Mouse (Mus musculus) ovary, adult 18-20 months (tissue): ENCODE measurements around the gene Pacs1.
A peak's percentile ranks its signal among the peaks of the same experiment; 100 is the strongest.

Source experiments
- DNase-seq: peaks from one replicate; pipeline ENCODE4 v3.0.0; 2022; ENCODE audit warnings: low spot score, mixed read lengths

The Pacs1 gene

GRCm38 (mm10) chr19:5272801-5273733 lies at the start of gene Pacs1:
Gene Pacs1 (minus strand): TSS chr19:5273119.
- DNase-seq, result peak; percentile 86

- DNase-seq, result no peak
These were observed 40.3 kb upstream of the Pacs1 start for GRCm38 (mm10) chr19:5313189-5313588.

GRCm38 (mm10) chr19:5309025-5309424 lies 36.1 kb upstream of the Pacs1 start:
- no peak for DNase-seq

- no peak for DNase-seq
These were observed 34.2 kb upstream of the Pacs1 start for GRCm38 (mm10) chr19:5306968-5307734.

- DNase-seq, result no peak
These were observed 33.4 kb upstream of the Pacs1 start for GRCm38 (mm10) chr19:5306279-5306678.

GRCm38 (mm10) chr19:5302455-5302854 lies 29.5 kb upstream of the Pacs1 start:
- DNase-seq, result no peak

- no peak for DNase-seq
These were observed 27.7 kb upstream of the Pacs1 start for GRCm38 (mm10) chr19:5300588-5300987.

GRCm38 (mm10) chr19:5297903-5298800 lies 25.2 kb upstream of the Pacs1 start, which contains the start of gene Gal3st3:
Gene Gal3st3 (plus strand): TSS chr19:5298331.
- no peak for DNase-seq

- DNase-seq, result no peak
These were observed 23.7 kb upstream of the Pacs1 start for GRCm38 (mm10) chr19:5296630-5297029.

- no peak for DNase-seq
These were observed 22.8 kb upstream of the Pacs1 start for GRCm38 (mm10) chr19:5295736-5296075.

- peak; percentile 98 for DNase-seq
These were observed 22.2 kb upstream of the Pacs1 start, which contains the start of gene Sf3b2 for GRCm38 (mm10) chr19:5294972-5295735. Gene Sf3b2 (minus strand): TSS chr19:5295455.

- no peak for DNase-seq
These were observed 5.5 kb upstream of the Pacs1 start for GRCm38 (mm10) chr19:5278381-5278780.

GRCm38 (mm10) chr19:5277140-5277539 lies 4.2 kb upstream of the Pacs1 start:
- no peak for DNase-seq

- DNase-seq, result no peak
These were observed 3.6 kb upstream of the Pacs1 start for GRCm38 (mm10) chr19:5276531-5276930.

- DNase-seq, result no peak
These were observed 2.8 kb upstream of the Pacs1 start for GRCm38 (mm10) chr19:5275736-5276135.

- DNase-seq, result no peak
These were observed 1.7 kb upstream of the Pacs1 start for GRCm38 (mm10) chr19:5274641-5275040.

- no peak for DNase-seq
These were observed 997 bp upstream of the Pacs1 start for GRCm38 (mm10) chr19:5273916-5274315.

- DNase-seq, result peak; percentile 36
These were observed 558 bp downstream of the Pacs1 start for GRCm38 (mm10) chr19:5272326-5272795.

GRCm38 (mm10) chr19:5271430-5271829 lies 1.5 kb downstream of the Pacs1 start:
- no peak for DNase-seq

- no peak for DNase-seq
These were observed 3.5 kb downstream of the Pacs1 start for GRCm38 (mm10) chr19:5269392-5269791.

GRCm38 (mm10) chr19:5268875-5269274 lies 4.0 kb downstream of the Pacs1 start:
- DNase-seq, result no peak
